Mouse (Mus musculus): ENCODE data around the gene Cry2. TPM values are rescaled to one million over a fixed set of nuclear protein-coding genes. Genes with fewer than 3 reads are reported as not detected.

The Cry2 gene
- 10.8 and 14.1 TPM in 2 replicates for polyA plus RNA-seq (2012; rRNA removed)

GRCm38 (mm10) chr2:92433578-92434374 lies at the start of gene Cry2:
Gene Cry2, minus strand, starts transcription at chr2:92434043.

GRCm38 (mm10) chr2:92459921-92460707 lies 26.3 kb upstream of the Cry2 start, which contains the start of gene Slc35c1:
Gene Slc35c1, minus strand, starts transcription at chr2:92460538.

GRCm38 (mm10) chr2:92401091-92401561 lies 32.7 kb downstream of the Cry2 start, which contains the start of gene Mapk8ip1:
Gene Mapk8ip1, minus strand, starts transcription at chr2:92401263.

GRCm38 (mm10) chr2:92381901-92382588 lies 51.8 kb downstream of the Cry2 start, which contains the start of gene 1700029I15Rik:
Gene 1700029I15Rik, plus strand, starts transcription at chr2:92382538.

GRCm38 (mm10) chr2:92374514-92374913 lies 59.3 kb downstream of the Cry2 start, which contains the start of the genes Pex16 and Large2:
Gene Pex16, plus strand, starts transcription at chr2:92374676.
Gene Large2, minus strand, starts transcription at chr2:92374869.

Other genes starting within 250 kb of the Cry2 start
- gene Pex16, start 59.4 kb downstream of the Cry2 start, polyA plus RNA-seq (2012; rRNA removed): 40.6 and 42.0 TPM in 2 replicates
- 7.0 and 9.7 TPM in 2 replicates for gene Large2, start 59.2 kb downstream of the Cry2 start, polyA plus RNA-seq (2012; rRNA removed)
- 2.5 and 2.9 TPM in 2 replicates for gene 1700029I15Rik, start 51.5 kb downstream of the Cry2 start, polyA plus RNA-seq (2012; rRNA removed)
- gene Mapk8ip1, start 32.8 kb downstream of the Cry2 start, polyA plus RNA-seq (2012; rRNA removed): 2.2 and 2.3 TPM in 2 replicates
- gene Slc35c1, start 26.5 kb upstream of the Cry2 start, polyA plus RNA-seq (2012; rRNA removed): 9.2 and 9.6 TPM in 2 replicates
- 0.14 and 0.22 TPM in 2 replicates for gene Chst1, start 165.7 kb upstream of the Cry2 start, polyA plus RNA-seq (2012; rRNA removed)

Data from liver, embryonic 18 days (tissue).